Mouse (Mus musculus) gastrocnemius, adult 18-20 months (tissue): Measurements from ENCODE around the gene Ccdc88c. TPM values are rescaled to one million over a fixed set of nuclear protein-coding genes. Genes with fewer than 3 reads are reported as not detected.
A peak's percentile ranks its signal among the peaks of the same experiment; 100 is the strongest.

Experiments
- DNase-seq: peaks from one replicate; pipeline ENCODE4 v3.0.0; 2021; ENCODE audit warnings: low spot score
- long read RNA-seq, 2 experiments: library from polyadenylated mRNA; stranded (forward); transcript quantifications; one replicate each; pipeline ENCODE4 v2.0.0; 2021
- total RNA-seq, 2 experiments: library from RNA; stranded (reverse); gene quantifications; 2 replicates each; pipeline ENCODE4 v1.2.3; 2021

The Ccdc88c gene
- 10 to 100 TPM; 30.1 to 34.5 TPM for total RNA-seq
- long read RNA-seq, experiment 1, full-length matches to known transcripts = 2 of 24 reads
- long read RNA-seq, experiment 1, partial matches to known transcripts = 7 of 24 reads
- long read RNA-seq, experiment 1, other reads (novel, unspliced or antisense) = 15 of 24 reads
- long read RNA-seq, experiment 2, partial matches to known transcripts = 4 of 11 reads
- long read RNA-seq, experiment 2, other reads (novel, unspliced or antisense) = 6 of 11 reads

DNA sequence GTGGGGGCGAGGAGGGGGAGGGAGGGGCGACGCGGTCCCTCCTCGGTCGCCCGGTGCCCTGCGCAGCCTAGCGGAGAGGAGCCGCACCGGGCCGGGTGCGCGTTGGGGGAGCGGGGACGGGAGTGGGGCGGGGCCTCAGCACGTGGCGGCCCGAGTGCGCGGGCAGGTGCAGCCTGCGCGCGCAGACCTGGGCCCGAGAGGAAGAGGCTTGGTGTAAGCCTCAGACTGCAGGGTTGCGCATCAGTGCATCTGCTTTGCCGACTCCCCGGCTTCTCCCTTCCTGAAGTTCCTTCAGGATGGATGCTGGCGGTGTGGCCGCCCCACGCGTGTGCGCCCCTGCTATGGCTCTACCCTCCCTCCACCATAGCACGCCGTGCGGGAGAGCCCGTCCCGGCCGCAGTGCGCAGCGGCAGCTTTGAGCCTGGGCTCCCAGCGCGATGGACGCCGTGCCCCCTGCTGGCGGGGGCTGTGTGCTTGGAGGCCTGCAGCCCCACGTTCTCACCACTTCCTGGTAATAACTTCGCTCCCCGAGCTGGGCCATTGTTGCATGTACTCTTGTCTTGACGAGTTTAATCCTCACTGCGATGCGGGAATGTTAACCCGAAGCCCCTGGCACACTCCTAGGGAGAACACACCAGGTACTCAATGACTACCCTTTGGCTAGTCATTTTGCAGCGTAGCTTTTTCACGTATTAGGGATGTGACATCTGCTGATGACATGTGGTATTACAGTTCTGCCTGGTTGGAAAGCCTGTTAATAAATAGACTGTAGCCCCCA lies at the start of gene Ccdc88c:
Gene Ccdc88c, minus strand, starts transcription at position 103 of the 778 bp plus-strand sequence.
- peak; percentile 82 for DNase-seq

DNA sequence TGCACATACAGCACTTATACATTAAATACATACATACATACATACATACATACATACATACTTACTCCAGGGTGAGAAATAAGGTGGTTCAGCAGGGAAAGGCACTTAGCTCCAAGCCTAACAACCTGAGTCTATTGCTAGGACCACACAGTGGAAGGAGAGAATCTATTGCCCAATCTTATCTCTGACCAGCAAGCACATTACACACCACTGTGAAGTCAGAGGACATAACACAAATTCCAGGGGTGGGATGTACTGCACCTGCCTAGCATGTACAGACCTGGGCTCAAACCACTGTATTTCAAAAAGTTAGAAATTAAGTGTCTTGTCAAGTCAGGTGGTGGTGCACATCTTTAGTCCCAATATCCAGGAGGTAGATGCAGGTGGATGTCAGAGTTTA lies 49.1 kb upstream of the Ccdc88c start:
- no peak for DNase-seq

DNA sequence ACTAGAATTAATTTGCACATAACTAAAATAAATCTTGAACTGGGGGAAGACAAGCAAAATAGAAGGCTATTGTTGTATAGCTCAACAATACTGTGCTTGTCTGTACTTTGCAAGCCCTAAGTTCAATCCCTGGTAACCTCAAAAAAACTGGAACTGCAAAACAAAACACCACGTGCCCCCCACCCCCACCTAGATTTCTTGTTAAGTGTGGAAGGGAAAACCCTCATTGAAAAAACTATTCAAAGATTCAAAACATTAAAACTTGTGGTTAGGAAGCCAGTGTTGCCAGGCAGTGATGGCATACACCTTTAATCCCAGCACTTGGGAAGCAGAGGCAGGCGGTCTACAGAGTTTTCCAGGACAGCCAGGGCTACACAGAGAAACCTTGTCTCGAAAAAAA lies 46.6 kb upstream of the Ccdc88c start:
- no peak for DNase-seq

DNA sequence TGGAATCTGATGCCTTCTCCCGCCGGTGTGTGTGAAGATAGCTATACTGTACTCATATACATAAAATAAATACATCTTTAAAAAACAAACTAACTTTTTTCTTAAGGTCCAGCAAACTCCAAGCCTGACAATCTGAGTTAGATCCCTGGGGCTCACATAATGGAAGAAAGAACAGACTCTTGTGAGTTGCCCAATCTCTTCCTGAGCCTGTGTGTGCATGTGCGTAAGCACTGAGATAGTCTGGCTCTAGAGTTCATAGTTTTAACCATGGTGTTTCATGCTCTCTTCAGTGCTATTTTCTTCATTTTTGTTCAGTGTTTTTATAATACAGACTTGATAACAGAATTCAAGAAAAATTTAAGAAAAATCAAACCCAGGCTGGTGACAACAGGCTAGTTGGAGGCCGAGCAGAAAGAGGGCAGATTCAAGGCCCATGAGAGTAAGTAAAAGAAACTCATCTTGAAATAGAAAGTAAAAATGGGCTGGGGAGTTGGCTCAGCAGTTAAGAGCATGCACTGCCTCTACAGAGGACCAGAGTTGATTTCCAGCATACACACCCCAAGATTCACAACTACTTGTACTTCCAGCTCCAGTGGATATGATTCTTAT lies 46.1 kb upstream of the Ccdc88c start:
- no peak for DNase-seq

DNA sequence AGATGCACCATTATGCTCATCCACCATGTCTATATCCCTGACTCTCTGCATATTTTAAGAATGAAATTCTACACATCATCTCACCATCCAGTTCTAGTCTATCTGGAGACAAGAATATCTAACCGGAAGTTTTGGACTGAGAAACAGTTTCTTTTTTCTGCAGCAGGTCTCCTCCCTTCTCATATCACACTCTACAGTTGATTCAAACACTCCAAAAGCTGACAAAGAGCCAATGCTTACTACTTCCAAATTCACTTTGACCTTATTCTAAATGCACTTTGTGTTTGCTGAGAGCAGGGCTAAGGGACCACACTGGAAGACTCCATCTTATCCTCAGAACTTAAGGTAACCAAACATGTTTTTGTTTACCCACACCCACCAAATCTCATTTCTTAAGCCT lies 41.0 kb upstream of the Ccdc88c start:
- no peak for DNase-seq

DNA sequence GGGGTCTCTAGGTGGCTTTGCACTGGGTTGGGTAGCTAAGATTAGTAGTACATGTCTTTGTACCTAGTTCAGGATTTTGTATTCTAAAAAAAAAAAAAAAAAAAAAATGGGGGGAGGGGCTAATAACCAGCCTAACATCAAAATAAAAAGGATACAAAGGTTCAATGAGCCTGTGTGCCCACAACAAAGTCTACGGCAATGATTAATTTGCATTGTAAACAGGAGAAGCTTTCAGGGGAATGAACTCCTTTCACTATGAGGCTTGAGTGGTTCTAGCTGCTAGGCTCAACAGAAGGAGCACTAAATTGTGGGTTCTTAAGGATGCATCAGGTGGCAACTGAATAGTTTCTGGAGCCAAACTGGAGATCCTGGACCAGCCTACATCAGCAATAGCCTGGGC lies 37.5 kb upstream of the Ccdc88c start:
- DNase-seq = no peak

DNA sequence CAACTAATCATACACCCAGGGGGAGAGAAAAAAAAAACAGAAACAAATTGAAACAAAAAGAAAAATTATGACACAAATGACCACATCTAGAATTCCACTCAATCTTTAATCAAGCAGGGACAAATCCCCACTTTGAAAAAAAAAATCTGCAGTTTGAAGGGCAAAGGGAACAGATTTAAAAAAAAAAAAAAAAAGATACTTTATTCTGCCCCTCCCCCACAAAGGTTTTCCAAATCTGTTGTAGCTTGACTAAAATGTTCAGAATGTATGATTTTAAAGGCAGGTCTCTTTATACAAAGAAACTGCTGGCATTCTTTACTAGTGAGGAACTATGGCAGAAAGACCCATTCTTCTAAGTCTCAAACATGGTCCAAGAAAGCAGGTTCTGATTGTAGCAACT lies 11.1 kb upstream of the Ccdc88c start:
- DNase-seq = no peak

DNA sequence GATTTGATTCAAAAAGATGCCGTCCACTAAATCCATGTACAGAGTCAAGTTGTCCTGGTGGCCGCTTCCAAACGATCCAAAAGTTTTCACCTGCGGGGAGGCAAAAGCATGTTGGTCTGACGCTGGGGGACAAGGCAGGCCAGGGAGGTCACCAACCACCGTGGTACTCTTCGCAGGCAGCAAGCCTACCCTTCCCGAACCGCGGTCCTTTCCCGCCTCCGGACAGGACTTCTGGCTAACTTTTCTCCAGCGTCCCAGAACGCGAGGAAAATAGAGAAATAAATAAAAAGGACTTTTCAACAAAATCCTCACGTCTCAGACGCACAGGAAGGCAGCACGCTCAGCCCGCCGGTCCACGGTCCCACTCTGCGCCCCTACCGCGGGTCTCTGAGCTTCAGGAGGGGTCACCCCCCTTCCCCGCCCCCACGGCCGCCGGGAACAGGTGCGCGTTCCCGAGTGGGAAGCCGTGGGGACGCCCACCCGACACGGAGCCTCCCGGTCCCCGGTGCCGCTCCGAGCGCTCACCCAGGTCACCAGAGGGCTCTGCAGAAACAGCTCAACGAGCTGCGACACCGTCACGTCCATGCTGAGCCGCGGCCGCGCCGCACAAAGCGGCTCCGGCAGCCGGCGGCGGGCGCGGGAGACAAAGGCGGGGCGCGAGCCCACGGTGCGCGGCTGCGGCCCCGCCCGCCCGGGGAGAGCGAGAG lies 456 bp downstream of the Ccdc88c start:
- no peak for DNase-seq

DNA sequence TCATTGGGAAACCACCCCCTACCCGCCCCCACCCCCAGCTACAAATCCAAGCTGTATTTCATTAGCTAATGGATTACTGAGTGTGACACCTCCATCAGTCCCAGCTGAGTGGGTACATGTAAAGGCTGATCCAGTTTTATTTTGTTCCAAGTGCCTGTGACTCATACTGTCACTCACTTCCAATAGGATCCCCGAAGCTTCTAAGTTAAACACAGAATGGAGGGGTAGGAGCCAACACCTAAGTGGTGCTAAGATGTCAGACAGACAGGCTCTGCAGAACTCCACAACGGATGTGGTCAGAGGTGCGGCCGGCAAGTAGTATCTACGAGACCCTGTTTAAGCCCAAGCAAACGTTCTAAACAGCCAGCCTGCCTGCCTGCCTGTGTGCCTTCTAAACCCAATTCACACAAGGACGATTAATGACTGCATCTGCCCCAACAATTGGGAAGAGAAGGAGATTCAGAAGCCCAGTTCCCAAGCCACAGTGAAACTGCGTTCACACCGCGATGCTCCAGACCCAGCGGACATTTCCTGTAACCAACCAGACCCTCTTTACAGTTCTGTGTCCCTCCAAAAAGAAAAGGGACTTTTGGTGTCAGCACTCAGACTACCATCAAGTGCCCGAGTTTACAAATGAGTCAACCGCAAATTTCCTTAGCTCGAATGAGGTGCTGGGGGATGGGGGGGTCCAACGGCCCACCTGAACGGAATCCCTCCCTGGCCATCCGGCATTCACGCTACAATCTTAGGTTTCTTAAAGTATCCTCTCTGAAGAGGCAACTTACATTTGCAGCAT lies 1.2 kb downstream of the Ccdc88c start:
- DNase-seq = no peak

DNA sequence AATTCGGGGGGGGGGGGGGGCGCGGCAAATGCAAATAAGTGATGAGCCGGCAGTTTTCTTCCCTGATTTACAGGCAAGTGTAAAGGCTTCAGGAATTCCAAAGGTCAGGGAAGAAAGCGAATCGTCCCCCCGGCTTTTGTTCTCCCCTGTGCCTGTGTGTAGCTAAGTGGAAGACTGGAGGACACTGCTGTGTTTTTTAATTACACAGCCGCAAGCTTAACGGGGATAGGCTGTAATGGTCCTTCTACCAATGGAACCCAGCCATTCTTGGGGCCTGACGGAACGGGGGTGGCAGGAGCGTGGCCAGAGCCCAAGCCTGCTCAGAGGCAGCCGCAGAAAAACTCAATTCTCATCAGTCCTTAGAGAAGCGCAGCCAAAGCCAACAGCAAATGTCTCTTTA lies 1.9 kb downstream of the Ccdc88c start:
- no peak for DNase-seq

DNA sequence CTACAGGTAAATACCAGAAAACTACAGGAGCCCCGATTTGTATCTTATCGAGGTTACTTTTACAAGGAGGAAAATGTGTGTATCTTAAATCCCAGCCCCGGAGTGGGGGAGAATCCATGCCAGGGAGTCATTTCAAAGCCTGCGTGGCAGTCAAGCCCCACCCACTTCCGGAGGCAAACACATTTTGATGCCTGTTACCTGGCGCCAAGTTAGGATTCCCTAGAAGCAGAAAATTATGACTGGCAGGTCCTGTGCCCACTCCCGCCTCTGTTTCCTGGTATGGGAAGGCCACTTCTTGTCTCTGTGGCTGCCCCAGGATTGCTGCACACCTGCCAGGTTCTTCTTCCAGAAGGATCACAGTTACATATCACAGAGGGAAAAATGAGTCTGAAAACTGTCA lies 2.3 kb downstream of the Ccdc88c start:
- DNase-seq = no peak

DNA sequence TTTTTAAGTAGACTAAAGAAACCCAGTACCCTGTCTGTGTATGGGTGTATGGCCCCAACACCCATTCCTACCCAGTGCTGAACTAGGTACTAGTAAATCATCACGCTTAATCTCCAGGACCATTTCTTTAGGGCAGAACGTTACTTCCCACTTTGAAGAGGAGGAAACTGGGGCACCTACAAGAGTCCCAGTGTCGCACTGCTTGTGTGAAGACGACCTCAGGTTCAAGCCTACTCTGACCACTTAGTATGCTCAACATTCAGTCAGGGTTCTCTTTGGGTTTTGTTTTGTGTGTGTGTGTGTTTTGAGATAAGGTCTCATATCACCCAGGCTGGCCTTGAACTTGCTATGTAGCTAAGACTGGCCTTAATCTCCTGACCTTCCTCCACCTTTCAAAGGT lies 2.8 kb downstream of the Ccdc88c start:
- DNase-seq = no peak

DNA sequence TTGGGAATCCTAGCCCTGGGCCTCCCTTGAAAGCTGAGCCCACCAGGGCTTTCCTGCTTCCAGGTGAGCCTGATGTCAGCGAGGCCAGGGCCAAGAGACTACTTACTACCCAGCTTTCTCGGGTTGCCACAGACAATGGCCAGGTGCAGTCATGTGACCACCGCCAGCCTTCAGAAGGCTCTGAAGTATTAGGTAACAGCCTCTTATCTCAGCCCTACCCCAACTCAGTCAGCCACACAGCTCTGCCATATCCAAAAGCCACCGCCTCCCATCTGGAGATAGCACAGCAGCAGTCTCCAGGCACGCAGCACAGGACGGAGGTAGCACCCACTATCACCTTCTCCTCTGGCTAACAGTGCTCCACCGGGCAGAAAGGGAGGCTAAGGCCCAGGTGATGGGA lies 3.5 kb downstream of the Ccdc88c start:
- no peak for DNase-seq

DNA sequence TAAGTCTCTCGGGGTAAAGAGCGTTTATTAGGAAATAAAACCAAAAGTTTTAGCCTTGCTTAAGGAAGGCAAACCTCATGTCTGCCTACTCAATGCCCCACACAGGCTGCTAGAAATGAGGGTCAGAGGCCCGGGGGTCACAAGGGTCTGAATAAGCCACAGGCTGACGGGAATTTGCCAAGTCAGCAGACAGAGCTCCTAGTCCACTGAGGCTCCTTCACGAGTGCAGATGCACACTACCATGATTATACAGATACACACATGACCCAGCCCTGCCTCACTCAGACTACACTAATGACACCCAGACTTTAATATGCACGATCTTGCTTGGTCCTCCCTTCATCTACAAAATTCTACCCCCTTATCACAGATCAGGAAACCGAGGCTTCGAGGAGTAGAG lies 4.0 kb downstream of the Ccdc88c start:
- DNase-seq = no peak

DNA sequence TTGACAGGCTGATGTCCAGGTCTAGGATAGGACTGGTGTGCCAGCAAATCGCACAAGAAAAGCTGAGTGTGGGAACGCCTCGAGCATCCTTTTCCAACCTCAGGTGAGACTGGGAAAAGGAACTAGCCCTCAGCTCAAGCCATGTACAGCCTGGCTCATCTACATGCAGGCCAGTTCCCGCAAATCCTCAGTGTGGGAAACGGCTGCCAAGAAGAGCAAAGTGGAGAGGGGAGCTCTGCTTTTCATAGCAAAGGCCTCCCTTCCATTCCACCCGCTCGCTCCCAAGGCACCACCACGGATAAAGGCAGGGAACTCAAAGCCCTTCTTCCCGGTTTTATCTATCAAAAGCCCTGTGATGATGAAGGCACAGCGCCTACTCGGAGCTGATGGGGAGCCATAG lies 5.7 kb downstream of the Ccdc88c start:
- DNase-seq = no peak

DNA sequence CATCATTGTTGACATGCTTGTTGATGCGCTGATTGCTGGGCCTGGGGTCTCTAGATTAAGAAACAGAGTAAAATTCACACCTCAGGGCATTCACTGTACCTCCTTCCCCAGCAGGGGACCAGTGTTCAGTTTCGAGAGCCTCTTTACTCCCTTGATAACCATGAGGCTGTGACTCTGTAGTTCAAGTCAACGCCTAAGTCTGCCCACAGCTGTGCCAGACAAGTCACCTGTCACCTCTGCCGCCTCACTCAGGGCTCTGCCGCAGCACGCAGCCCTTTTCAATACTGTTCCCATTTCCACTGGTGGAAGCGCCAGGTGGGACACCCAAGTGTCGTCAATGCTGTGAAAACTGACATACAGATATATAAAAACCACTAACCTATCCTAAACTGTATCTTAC lies 6.5 kb downstream of the Ccdc88c start:
- no peak for DNase-seq

DNA sequence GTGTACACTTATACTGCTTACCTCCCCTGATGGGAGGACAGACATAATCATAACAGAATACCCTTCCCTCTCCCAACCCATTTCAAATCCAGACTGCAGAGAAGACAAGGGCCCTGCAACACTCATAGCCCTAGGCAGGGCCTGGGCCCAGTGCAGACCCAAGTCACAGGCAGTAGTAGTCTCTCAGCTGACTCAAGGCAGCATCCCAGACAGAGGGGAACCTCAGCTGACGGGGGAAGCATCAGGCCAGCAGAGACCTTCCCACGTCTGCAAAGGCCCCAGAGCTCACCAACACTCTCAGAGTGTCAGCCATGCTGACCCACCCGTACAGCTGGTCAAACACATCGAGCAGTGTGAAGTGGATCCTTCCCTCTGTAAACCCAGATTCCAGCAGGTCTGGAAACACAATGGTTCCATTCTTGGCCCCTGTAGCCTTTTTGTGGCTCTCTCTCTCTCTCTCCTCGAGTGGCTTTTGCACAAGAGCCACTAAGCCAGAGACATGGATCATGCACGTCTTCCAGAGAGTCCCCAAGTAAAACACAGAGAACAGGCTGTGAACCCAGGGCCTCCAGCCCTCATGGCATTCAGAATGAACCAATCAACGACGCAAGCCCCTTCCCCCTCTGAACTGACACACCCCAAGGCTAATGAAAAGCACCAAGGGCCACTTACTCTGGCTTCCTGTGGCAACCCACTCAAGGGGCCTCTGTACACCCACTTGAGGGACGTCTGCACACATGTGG lies 7.2 kb downstream of the Ccdc88c start:
- DNase-seq = no peak

DNA sequence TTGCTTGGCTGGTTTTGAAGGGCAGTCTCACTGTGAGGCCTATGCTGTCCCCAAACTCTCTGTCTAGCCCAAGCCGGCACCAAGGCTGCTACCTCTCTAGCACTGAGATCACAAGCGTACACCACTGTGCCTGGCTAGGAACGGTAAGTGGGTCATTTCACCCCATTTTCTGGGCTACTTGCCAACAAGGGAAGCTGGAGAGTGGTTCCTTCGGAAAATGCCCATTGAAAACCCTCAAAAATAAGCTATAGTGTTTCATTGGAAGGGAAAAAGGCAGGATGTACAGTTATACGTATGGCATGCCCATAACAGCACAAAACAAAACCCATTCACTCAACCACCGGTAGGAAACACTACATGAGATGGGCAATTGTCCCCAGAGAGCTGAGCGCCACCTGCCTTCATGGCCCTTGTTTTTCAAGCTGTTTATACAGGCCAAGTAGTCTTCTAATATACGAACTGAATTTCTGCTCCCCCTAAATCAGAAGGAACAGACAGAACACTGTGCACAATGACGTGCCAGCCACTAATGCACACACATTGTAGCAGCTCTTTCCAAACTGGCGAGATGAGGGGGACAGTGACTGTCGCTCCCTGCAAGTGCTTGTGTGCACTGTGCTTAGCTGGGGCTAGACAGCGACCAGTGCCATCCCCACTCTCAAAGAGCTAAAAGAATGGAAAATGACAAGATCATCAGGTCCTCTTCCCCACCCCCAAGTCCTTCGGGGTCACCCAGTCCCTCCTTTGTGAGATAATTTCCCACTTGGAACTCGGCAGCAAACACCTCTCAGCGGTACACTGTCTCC lies 8.4 kb downstream of the Ccdc88c start:
- no peak for DNase-seq

DNA sequence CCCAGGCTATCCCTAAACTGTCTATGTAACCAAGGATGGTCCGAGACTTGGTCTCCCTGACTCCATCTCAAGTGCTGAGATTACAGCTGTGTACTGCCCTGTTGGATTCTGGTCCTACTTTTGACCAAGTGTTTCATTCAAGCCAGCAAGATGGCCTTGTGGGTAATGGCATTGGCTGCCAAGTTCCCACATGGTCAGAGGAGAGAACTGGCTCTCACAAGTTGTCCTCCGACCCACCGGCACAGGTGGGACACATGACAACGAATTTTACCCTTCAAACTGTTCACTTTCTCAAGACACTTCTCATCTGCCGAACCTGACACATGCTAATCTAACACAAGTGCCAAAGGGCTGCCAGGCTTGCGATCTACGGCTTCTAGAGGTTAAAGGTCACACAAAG lies 9.4 kb downstream of the Ccdc88c start:
- DNase-seq = no peak

DNA sequence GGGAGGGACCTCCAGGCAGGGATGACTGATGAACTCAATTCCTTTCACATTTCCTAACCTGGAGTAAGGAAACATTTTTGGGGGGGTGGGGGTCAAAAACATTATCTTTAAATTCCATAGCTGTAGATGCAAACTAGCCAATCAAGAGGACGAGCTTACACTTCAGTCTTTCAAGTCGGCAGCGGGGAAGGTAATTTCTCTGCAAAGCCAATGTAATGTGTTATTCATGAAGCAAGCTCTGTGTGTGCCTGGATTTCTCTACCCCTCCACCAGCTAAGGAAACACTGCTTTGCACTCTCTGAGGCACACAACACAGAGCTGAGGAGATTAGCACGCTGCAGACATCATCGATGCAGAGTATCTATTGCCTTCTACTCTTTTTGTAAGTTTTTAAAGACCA lies 9.8 kb downstream of the Ccdc88c start:
- no peak for DNase-seq
